Mouse (Mus musculus) kidney, postnatal 36 days (tissue): ENCODE measurements at regions not wholly inside any gene's neighbourhood (a gene's known extent, or its start where the extent isn't known, plus 50 kb on each side); places are given as distances from the start of the nearest gene placed in this dataset.

Experiments used
- DNase-seq, 2 experiments: peaks; one replicate each; pipeline ENCODE4 v3.0.0; 2021 to 2022; ENCODE audit warnings: mixed read lengths in 2 of 2

DNA sequence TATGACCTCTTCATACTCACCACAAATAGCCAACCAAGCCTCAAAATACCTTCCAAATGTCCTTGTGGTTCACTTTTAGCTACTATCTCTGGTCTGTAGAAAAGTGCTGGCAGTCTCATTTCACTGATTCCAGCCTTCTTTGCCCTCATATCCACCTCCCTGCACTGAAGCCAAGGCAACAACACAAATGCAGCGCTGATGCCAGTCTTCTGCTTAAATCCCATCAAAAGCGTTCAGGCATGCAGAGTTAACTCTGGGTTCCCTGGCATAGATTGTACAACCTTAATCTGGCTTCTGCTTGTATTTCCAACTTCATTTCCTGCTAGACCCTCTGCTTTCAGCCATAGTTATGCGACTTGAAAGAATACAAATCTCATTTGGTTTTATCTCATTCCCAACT is 362.9 kb upstream of the Fam49a start:
- no peak for DNase-seq

DNA sequence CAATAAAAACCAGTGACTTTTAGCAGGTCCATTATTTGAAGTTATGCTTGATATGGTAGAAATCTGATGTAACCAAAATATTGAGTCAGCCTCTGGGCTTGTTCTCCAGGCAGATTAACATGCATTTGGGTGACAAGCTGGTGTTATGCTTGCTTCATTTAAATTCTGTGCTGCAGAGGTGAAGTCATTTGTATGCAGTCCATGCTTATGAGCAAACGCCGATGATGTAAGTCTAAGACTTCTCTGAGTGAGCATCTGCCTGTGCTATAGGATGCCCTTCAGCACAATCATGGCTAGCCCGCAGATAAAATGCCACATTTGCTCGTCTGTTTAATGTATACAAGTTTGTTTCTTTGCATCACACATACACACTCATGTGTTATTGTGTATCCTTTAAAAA is 355.4 kb upstream of the Fam49a start:
- DNase-seq, result no peak
